Comparison of ENCODE assay signal across 8 mouse cellular contexts in genomic region chr5:122391786-122392180, GRCm38 (mm10). TPM values are rescaled to one million over a fixed set of nuclear protein-coding genes. Genes with fewer than 3 reads are reported as not detected.
DNase-seq lines count a peak whose midpoint lies in the region; ATAC-seq lines count a peak whose summit lies in the region.

Gene Arpc3 (plus strand): TSS chr5:122391878.

- H3K9me3 ChIP-seq in hindbrain, embryonic 14.5 days (ENCODE audit: control insufficient read depth, low read length): no peaks in the 10 kb centered on the region

- H3K4me1 ChIP-seq in hindbrain, embryonic 14.5 days (replicated peaks; ENCODE audit: control insufficient read depth, insufficient read depth, low read length): peaks cover 7% of the 10 kb centered on the region

- H3K27ac ChIP-seq in hindbrain, embryonic 14.5 days: peak within 1 kb of the TSS; percentile 69

- peak within 1 kb of the TSS; percentile 91 for H3K4me3 ChIP-seq in hindbrain, embryonic 14.5 days (replicated peaks; ENCODE audit: low read length)

- DNase-seq in R1 (ENCODE audit: low read depth, low spot score): peak; percentile 87
- DNase-seq in cerebellum, postnatal 25 days: peak; percentile 95 to 97
- peak; percentile 83 to 89 for DNase-seq in frontal cortex, postnatal 25 days (ENCODE audit: low spot score in 2 of 2)
- DNase-seq in hindbrain, embryonic 14.5 days (ENCODE audit: low spot score): peak; percentile 97
- DNase-seq in layer of hippocampus, postnatal 36 days: peak; percentile 88 to 89
- peak; percentile 93 for DNase-seq in lung, postnatal 36 days
- peak; percentile 92 for DNase-seq in retina, postnatal 1 day
- DNase-seq in urinary bladder, adult 18-20 months (ENCODE audit: low spot score in 2 of 2): peak; percentile 85 to 86

- WGBS in hindbrain, embryonic 14.5 days: under 1% methylated on average over 39 of the region's 39 CpGs

- peak within 1 kb of the TSS; percentile 91 for H3K4me2 ChIP-seq in hindbrain, embryonic 14.5 days (replicated peaks)

- peaks cover 6% of the 10 kb centered on the region for H3K36me3 ChIP-seq in hindbrain, embryonic 14.5 days (replicated peaks; ENCODE audit: control insufficient read depth, insufficient read depth)

- H3K27me3 ChIP-seq in hindbrain, embryonic 14.5 days (ENCODE audit: control insufficient read depth, insufficient read depth, low read length): no peaks in the 10 kb centered on the region

- peak within 1 kb of the TSS; percentile 92 for H3K9ac ChIP-seq in hindbrain, embryonic 14.5 days

- peak; percentile 89 for ATAC-seq in hindbrain, embryonic 14.5 days (ENCODE audit: low FRiP score)

RNA-seq across cellular contexts. Expression of gene Arpc3, which starts in this region (rescaled TPM):
- polyA plus RNA-seq in hindbrain, embryonic 14.5 days (2014; fragmentation: Nextera tagmentation; extraction: Ambion mirVana): 57.1 and 62.5 TPM in 2 replicates
- 100 to 1,000 TPM; 260 to 262 TPM for total RNA-seq in layer of hippocampus, postnatal 36 days (2021)

Comparison
In these comparisons a context has a peak if more than half of its experiments do, and no peak if none do; other contexts are left out.
1. Peak in every context shown above with its lines: DNase-seq, ATAC-seq, H3K4me3 ChIP-seq and H3K27ac ChIP-seq.